Mouse (Mus musculus): ENCODE data around the gene Smad5.

The Smad5 gene

DNA sequence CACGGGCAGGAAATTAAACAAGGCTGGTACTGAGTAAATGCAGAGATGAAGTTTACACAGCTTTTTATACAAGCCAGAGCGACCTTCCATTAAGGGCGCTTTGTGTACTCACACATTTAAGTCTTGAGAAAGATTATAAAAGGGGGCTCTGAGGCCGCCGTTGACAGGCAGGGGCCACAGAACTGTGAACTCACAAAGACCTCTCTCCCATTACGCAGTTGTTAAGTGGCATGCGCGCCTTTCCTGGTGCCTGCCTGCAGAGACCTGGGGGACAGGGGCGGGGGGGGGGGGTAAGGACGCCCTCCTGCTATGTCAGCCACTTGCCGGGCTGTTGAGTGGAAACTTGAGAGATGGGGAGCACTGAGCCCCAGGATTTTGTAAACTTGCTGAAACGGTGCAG lies 54.4 kb downstream of the Smad5 start:
- DNase-seq, result no peak

- DNase-seq, result peak; percentile 90
Observed at GRCm38 (mm10) chr13:56758492-56758891, 55.7 kb downstream of the Smad5 start.

- no peak for DNase-seq
Observed at GRCm38 (mm10) chr13:56762446-56763229, 59.8 kb downstream of the Smad5 start.

GRCm38 (mm10) chr13:56765284-56766032 lies 62.6 kb downstream of the Smad5 start:
- DNase-seq, result peak; percentile 32

- no peak for DNase-seq
Observed at GRCm38 (mm10) chr13:56766211-56766610, 63.4 kb downstream of the Smad5 start.

DNA sequence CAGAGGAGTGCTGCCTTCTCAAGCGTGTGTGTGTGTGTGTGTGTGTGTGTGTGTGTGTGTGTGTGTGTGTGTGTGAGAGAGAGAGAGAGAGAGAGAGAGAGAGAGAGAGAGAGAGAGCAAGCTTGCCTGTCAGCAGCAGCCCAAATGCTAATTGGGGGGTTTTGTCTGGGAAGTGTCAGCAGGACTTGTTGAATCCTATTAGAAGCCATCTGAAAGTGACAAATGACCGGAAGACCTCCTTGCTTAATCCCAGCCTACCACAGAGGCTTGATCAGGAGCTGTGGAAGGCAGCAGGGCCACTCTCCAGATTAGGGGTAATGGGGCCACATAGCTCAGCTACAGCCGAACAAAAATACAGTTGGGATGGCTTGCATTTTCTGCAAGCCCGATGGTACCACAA lies 66.6 kb downstream of the Smad5 start:
- DNase-seq, result no peak

- no peak for DNase-seq
Observed at GRCm38 (mm10) chr13:56770136-56770578, 67.3 kb downstream of the Smad5 start.

DNA sequence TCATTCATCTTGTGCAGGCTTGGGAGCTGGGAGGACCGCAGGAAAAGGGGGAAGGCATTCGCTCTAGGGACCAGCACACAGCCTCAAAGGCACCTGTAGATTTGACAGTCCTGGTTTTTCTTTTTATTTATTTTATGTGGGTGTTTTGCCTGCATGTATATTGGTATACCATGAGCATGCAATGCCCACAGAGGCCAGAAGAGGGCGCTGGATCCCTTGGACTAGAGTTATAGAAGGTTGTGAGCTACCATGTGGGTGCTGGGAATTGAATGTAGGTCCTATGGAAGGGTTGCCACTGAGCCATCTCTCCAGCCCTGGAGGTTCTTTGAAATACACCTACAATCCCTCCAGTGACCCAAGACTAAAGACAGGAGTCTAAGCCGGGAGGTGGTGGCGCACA lies 68.0 kb downstream of the Smad5 start:
- no peak for DNase-seq

DNA sequence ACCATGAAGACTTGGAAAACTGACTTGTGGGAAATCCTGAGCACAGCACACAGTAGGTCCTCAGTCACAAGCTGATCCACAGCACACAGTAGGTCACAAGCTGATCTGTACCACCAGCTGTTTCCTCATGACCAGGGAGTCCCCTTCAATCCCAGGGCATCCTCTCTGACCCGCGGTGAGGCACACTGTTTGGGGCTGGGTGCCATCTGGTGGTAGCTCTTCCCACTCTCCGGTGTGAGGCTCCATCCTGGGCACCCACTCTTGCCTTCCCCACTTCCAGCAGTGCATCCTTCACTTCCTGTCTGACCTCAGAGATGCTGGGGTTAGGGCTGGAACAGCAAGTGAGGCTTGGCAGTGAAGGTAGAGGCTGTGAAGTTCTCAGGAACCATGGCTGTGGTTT lies 69.8 kb downstream of the Smad5 start:
- no peak for DNase-seq

- DNase-seq, result no peak
Observed at GRCm38 (mm10) chr13:56773262-56773870, 70.6 kb downstream of the Smad5 start.

GRCm38 (mm10) chr13:56774304-56774703 lies 71.5 kb downstream of the Smad5 start:
- DNase-seq, result no peak

DNA sequence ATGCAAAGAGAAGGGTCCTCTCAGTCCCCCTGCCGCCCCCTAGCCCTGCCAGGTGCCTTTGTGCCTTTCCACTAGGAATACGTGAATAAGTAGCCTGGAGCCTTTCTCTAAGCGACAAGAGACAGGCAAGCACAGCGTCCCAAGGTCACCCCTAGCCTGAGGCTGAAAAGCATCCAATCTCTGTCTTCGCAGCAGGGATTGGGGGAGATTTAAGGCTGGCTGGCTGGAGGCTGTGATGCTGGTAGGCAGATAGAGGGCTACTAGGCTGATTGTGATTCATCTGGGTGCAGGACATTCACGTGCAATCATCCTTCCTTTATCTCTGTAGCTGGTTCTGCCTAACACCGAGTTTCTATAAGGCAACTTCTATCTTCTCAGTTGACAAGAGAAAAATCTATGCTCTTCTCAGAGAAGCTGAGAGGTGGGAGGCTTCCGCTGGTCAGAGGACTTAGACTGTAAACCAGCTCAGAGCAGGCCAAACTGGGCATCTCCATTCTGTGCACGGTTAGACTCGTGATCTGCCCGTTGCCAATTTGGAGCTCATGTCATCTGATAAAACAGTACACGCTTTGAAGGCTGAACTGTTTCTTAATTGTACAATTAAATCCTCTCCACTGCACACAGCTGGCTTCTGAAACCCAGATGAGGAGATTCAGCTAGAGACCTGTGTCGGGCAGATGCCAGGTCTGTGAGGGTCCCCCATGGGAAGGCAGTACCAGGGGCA lies 78.1 kb downstream of the Smad5 start:
- no peak for DNase-seq

- no peak for DNase-seq
Observed at GRCm38 (mm10) chr13:56781697-56782096, 78.9 kb downstream of the Smad5 start.

DNA sequence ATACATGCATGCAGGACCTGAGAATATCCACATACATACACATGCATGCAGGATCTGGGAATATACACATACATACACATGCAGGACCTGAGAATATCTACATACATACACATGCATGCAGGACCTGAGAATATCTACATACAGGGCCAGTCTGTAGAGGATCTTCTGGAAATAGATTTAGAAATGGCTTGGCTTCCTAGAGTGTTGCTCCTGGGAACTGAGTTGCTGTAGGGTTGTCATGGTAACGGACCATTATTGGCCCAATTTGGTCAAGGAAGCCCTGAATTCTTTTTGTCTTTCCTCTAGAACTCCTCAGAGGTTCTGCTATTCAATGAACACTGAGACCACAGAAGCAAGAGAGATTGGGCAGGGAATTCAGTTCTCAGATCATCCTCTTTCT lies 79.8 kb downstream of the Smad5 start:
- no peak for DNase-seq

- no peak for DNase-seq
Observed at GRCm38 (mm10) chr13:56790683-56791082, 87.9 kb downstream of the Smad5 start.

Measured in kidney, postnatal 10 days (tissue).